Mouse (Mus musculus) lung, postnatal 36 days (tissue): ENCODE measurements around the gene Pjvk.
"Not testable (repeated sequence)": the region's sequence is repeated elsewhere in the genome, so short reads cannot be mapped to it uniquely, and the experiment has no call there.

Source experiments
- DNase-seq: peaks from one replicate; pipeline ENCODE4 v3.0.0; 2022; ENCODE audit warnings: mixed read lengths

The Pjvk gene

DNA sequence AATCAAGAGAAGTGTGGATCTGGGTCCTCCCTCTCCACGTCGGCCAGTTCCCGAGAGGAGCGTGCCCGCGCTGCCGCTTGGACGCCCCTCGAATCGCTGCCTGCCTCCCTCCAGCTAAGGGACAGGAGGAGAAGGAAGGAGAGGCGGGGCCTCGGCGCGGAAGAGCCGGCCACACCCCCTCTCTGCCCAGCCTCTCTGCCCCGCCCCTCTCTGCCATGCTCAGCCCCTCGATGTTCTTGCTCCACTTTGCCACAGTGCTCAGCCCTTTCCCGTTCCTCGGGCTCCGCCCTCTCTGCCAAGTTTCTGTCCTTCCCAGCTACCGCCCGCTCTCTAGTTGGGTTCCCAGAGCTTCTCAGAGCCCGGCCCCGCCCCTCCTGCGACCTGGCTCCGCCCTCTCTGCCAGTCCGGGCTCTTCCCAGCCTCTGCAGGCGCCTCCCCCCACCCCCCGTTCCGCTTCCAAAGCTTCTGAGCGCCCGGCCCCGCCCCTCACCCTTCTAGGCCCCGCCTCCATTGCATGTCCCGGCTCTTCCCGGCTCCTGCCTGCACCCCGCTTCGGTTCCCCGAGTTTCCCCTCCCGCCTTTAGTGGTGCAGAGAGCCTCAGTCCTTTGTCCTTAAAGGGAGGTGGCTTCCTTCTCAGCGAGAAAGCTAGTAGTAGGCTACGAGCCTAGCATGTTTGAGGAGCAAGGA is at the start of gene Pjvk, which contains the start of gene Prkra:
TSS of gene Pjvk (plus strand) at position 594 of the 688 bp plus-strand sequence.
TSS of gene Prkra (minus strand) at position 133 of the 688 bp plus-strand sequence.
- peak; percentile 99 for DNase-seq

GRCm38 (mm10) chr2:76599214-76599613 is 49.1 kb upstream of the Pjvk start:
- DNase-seq: peak; percentile 56

- no peak for DNase-seq
Observed at GRCm38 (mm10) chr2:76602256-76602655, 46.0 kb upstream of the Pjvk start.

DNA sequence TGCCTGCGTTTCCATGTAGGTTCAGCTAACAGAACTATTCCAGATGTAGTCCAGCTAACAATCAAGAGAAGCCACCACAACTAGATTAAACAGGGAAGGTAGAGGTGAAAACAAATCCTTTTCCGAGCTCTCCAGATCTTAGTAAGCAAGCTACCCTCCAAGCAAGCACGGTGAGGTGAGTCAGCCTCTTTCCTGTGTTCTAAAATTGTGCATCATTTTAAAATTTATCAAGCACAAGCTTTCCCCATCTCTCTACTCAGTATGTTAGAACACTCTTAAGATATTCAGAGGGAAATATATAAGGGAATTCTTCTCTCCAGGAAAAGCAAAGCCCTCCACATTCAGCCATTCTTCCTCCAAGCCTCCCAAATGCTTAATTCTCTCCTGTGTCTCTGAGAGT is 41.6 kb upstream of the Pjvk start:
- DNase-seq: no peak

- peak; percentile 29 for DNase-seq
Observed at GRCm38 (mm10) chr2:76610326-76611104, 37.8 kb upstream of the Pjvk start.

DNA sequence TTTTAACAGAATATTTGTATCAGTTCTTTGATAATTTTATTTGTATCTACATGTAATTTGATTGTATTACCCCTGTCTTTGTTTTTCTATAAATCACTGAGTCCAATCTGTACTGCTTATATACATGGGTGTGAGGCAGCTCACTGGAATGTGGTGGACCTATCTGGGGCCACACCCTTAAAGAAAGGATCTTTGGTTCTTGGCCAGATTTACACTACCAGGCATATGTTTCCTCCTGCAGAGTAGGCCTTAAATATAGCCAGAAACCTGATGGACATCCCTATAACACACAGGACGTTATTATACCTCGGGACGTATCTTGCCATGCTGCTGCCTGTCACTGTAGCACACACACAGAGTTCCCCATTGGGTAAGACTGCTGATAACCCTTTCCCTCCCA is 36.3 kb upstream of the Pjvk start:
- no peak for DNase-seq

- DNase-seq: peak; percentile 58
Observed at GRCm38 (mm10) chr2:76618078-76618477, 30.2 kb upstream of the Pjvk start.

DNA sequence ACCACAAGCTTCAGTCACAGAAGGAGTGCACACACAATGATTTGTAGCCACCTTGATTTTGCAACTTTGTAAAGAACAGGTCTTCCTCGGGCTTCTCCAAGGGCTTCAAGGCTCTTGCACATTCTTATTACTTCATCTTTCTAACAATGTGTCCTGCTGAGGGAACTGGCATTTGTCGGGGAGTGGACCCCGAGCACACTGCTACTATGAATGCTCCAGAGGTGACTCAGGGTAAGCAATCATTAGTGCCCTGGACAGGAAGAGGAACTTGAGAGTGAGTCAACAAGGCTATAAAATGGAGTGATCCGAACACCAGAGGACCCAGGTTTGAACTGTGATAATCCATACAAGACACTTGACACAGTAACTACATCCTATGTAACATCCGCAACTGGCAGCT is 28.1 kb upstream of the Pjvk start:
- DNase-seq: no peak

- no peak for DNase-seq
Observed at GRCm38 (mm10) chr2:76621724-76622123, 26.6 kb upstream of the Pjvk start.

DNA sequence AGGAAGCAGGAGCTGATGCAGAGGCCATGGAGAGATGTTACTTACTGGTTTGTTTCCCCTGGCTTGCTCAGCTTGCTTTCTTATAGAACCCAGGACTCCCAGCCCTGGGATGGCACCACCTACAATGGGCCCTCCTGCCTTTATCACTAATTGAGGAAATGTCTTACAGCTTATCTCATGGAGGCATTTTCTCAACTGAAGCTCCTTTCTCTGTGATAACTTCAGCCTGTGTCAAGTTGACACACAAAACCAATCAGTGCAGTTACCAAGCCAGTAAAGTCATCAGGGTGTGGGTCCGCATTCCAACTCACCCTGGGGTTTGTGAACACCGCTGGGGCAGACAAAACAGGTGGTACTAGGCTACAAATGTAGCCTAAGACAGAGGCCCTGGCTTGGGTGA is 26.0 kb upstream of the Pjvk start:
- DNase-seq: not testable (repeated sequence)

DNA sequence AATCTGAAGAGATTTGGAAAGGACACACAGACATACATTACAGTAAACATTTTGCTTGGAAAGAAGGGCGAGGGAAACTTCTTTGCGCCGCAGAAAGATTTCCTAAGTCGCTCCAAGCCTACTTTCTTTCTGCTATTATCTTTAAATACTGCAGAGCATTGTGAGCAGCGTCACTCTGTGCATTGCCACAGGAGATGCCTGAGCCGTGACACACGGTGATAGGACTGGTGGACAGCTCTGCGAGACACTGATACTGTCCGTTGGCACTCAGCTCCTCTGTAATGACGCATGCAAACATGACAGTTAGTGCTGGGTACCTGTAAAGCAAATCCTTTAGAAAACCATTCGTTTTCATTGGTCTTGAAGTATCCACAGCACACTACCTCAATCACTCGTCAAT is 18.0 kb upstream of the Pjvk start:
- DNase-seq: no peak

GRCm38 (mm10) chr2:76631600-76631999 is 16.7 kb upstream of the Pjvk start:
- DNase-seq: no peak

GRCm38 (mm10) chr2:76639637-76640036 is 8.6 kb upstream of the Pjvk start:
- no peak for DNase-seq

DNA sequence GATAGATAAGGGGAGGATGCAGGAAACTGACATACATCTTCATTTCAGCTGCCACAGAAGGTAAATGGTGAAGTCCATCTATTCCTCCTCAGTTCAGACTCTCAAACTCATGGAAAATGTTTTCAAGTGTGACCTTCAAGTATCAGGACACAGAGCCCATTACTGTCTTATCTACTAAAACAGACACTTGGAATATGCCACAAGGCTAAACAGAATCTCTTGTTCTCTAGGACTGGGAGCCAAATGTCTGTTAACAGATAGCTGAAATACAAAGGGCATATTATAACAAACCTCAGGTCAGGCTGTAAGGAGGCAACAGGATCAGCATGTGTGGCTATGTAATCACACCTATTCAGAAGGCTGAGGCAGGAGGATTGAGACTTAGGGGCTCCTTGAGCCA is 4.5 kb upstream of the Pjvk start:
- DNase-seq: no peak

DNA sequence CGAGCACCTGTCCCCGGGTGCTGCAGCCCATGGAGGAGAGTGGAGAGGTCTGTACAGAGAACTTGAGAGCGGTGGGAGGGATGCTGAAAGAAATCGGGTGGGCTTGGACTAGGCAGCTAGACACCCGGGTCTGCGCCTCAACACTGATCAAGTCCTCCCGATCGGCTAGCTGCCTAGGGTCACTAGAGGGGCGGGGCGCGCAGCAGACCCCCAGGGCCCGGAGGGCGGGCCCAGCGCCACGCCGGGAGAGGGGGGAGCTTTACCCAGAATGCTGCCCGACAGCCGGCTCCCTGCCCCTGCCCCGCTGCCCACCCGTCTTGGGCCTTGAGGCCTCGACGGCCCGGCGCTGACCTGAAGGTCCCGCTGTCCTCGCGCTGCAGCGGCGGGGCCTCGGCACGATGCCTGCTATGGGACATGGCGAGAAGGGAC is 821 bp upstream of the Pjvk start:
- peak; percentile 10 for DNase-seq

- DNase-seq: peak; percentile 55
Observed at GRCm38 (mm10) chr2:76648666-76649141, 428 bp downstream of the Pjvk start.

GRCm38 (mm10) chr2:76653070-76653469 is 4.8 kb downstream of the Pjvk start:
- no peak for DNase-seq

DNA sequence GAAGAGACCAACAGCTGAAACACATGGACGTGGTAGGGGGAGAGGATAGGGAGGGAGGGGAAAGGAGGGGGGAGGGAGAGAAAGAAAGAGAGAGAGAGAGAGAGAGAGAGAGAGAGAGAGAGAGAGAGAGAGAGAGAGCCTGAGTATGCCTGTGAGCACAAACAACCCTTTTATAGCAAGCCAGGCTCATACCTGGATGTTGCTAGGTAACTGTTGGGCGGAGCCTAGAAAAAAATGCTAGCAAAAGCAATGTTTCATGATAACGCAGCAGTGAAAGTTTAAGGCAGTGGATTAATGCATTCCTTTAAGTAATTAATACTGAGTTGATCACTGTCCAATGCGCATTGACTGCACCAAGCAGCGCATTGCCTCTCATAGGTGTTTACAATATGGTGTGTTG is 6.4 kb downstream of the Pjvk start:
- peak; percentile 58 for DNase-seq

GRCm38 (mm10) chr2:76655444-76655843 is 7.2 kb downstream of the Pjvk start:
- DNase-seq: no peak

- peak; percentile 61 for DNase-seq
Observed at GRCm38 (mm10) chr2:76655982-76656381, 7.7 kb downstream of the Pjvk start.

DNA sequence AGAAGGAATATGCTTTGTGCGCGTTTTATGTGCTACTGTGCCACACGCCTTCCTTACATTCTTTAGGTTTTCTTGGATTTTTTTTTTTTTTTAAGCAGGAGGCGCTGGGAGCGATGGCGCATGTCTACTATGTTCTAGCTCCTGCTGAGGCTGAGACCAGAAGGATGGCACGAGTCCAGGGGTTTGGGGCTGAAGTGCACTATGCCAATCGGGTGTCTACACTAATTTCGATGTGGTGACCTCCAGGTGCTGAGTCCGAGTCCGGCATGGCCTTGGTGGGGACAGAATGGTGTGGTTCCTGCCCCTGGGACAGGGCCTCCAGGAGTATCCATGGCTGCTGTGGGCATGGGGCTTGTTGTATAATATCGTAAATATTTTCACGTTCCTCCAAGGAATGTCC is 10.3 kb downstream of the Pjvk start:
- DNase-seq: no peak

- no peak for DNase-seq
Observed at GRCm38 (mm10) chr2:76659419-76659818, 11.1 kb downstream of the Pjvk start.

GRCm38 (mm10) chr2:76665531-76665930 is 17.3 kb downstream of the Pjvk start:
- DNase-seq: no peak

DNA sequence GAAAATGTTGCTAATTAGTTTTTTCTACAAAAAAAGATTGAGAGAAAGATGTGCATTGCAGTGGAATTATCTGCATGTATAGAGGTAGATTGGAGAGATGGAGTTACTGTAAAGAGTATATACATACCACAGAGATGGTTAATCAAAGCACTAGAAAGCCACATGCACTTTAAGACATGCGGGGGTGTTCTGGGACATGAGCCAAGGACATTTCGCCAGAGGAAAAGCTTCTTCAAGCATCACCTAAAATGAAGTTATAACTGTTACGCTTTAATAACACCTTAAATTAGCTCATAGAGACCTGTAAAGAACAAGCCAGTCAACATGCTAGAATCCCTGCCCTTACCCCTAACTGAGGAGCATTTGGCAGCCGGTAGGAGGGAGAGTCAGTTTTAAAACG is 18.9 kb downstream of the Pjvk start:
- DNase-seq: no peak
